Mouse (Mus musculus) heart, embryonic 15.5 days (tissue): ENCODE measurements at regions not wholly inside any gene's neighbourhood (a gene's known extent, or its start where the extent isn't known, plus 50 kb on each side); places are given as distances from the start of the nearest gene placed in this dataset.
A peak's percentile ranks its signal among the peaks of the same experiment; 100 is the strongest.

Experiments
- ATAC-seq: fragments of 200-750 bp; cut with Nextera tagmentation; replicated peaks from 2 replicates; pipeline ENCODE4 v1.8.0; 2017; ENCODE audit warnings: low read depth, moderate TSS enrichment; ENCODE audit not compliant: insufficient number of reproducible peaks, insufficient read depth, low FRiP score
- H3K27ac ChIP-seq: fragments of 300-500 bp; sonication (generic); 2 replicates; pipeline ENCODE4 v1.5.1; 2015; ENCODE audit warnings: mild to moderate bottlenecking, inconsistent platforms
- H3K27me3 ChIP-seq: fragments of 300-500 bp; sonication (generic); 2 replicates; pipeline ENCODE4 v1.6.1; 2015; ENCODE audit warnings: inconsistent platforms
- H3K36me3 ChIP-seq: fragments of 300-500 bp; sonication (generic); 2 replicates; pipeline ENCODE4 v1.6.1; 2015; ENCODE audit warnings: mild to moderate bottlenecking, inconsistent platforms
- H3K4me1 ChIP-seq: fragments of 300-500 bp; sonication (generic); replicated peaks from 2 replicates; pipeline ENCODE4 v1.6.1; 2015; ENCODE audit warnings: inconsistent platforms
- H3K4me2 ChIP-seq: fragments of 300-500 bp; sonication (generic); 2 replicates; pipeline ENCODE4 v1.6.1; 2015; ENCODE audit warnings: inconsistent platforms, mild to moderate bottlenecking, moderate library complexity
- H3K4me3 ChIP-seq: fragments of 300-500 bp; sonication (generic); 2 replicates; pipeline ENCODE4 v1.5.1; 2015; ENCODE audit warnings: mild to moderate bottlenecking, inconsistent platforms
- H3K9ac ChIP-seq: fragments of 300-500 bp; sonication (generic); 2 replicates; pipeline ENCODE4 v1.6.1; 2015; ENCODE audit warnings: mild to moderate bottlenecking, inconsistent platforms
- H3K9me3 ChIP-seq: fragments of 300-500 bp; sonication (generic); replicated peaks from 2 replicates; pipeline ENCODE4 v1.6.1; 2016; ENCODE audit warnings: inconsistent platforms
- WGBS: fragments of 180-500 bp; shearing (Covaris S2); methylation state at CpG from one replicate; pipeline ENCODE4 v1.1.7; 2015; ENCODE audit warnings: mixed read lengths; 5-methylcytosine and 5-hydroxymethylcytosine counted together

DNA sequence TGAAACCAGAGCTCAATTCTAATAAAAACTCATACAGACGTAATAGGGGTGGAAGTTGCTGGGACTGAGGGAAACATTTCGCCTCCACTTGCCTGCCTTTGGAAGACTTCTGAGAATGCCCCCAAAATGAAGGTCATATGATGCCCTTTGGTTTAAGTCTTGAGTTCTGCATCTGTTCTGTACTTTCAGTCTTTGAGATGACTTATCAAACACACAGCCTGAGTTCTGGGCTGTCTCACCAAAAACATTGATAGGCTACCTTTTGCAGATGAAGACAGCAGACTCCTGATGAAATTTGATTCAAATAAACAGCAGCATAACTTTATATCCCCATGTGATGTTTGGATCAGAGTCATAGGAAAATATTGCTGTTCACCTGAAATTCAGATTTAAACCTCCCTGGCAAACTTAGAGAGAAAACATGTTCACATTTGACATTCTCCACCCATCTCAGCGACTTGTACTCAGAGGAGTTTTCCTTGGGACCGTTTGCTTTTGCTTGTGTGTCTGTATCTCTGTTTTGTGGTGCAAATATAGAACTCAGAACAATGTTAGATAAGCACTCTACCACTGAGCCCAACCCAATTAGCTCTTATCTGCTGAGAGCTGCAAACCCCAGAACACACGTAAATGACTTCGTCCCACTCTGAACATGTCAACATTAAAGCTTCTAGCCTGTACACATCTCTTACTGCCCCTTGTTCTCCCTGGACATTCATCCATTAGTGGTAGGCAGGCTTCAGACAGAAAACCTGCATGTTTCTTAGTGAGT lies 77.1 kb downstream of the Zfp36l1 start:
- no peak overlapping the region for H3K4me2 ChIP-seq
- peak overlapping the region; percentile 57 for H3K27ac ChIP-seq
- ATAC-seq: 0 out of 2 replicates have a peak, but pooled peaks have one; percentile 29
- H3K36me3 ChIP-seq: no peaks in the 10 kb centered on the region
- H3K27me3 ChIP-seq: no peaks in the 10 kb centered on the region
- H3K9ac ChIP-seq: no peak overlapping the region
- WGBS: 37% methylated on average over 6 of the region's 6 CpGs
- H3K4me1 ChIP-seq: peaks cover 31% of the 10 kb centered on the region
- no peak overlapping the region for H3K4me3 ChIP-seq
- H3K9me3 ChIP-seq: no peaks in the 10 kb centered on the region

DNA sequence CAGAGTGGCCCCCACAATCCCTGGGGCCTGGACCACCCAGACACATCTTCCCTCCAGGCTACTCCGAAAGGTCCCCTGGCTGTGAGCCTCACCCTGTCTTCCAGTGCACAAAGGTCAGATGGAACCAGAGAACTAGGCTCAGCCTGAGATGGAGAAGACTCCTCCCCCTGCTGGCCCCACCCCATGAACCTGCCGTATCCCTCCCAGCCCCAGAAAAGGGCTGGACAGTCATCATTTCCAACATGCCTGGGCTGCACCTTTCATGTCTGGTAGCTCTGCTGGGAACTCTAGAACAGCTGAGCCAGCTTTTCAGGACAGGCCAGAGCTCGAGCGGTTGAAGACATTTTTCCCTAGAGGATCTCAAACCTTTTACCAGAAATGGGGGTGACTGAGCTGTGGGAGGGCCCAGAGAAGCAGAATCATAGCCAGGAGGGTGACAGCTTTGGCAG lies 77.8 kb downstream of the Zfp36l1 start:
- H3K4me2 ChIP-seq: no peak overlapping the region
- H3K27ac ChIP-seq: peak overlapping the region; percentile 57
- H3K9ac ChIP-seq: no peak overlapping the region
- peaks cover 31% of the 10 kb centered on the region for H3K4me1 ChIP-seq
- H3K27me3 ChIP-seq: no peaks in the 10 kb centered on the region
- WGBS: 57% methylated on average over 4 of the region's 4 CpGs
- no peaks in the 10 kb centered on the region for H3K9me3 ChIP-seq
- ATAC-seq: peak; percentile 20; the same call in 1 of the 2 replicates
- H3K36me3 ChIP-seq: no peaks in the 10 kb centered on the region
- H3K4me3 ChIP-seq: no peak overlapping the region

DNA sequence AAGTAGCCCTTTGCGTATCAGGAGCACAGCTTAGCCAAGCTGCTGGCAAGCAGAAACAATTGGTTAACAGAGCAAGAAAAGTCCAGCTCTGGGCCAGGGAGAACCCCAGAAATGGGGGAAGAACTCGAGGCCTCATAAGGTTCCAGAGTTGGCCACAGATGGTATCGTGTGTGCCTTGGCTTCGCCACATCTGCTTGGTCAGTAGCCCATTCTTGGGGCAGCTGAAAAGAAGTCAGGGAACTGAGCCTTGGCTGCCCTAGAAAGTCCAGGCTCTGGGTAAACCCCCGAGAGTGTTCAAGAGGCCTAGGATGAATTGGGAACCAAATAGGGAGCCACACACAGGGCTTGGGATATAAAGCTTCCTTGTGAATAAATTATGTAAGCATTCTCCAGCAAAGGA lies 78.7 kb downstream of the Zfp36l1 start:
- no peaks in the 10 kb centered on the region for H3K36me3 ChIP-seq
- no peak overlapping the region for H3K9ac ChIP-seq
- H3K4me2 ChIP-seq: no peak overlapping the region
- H3K27ac ChIP-seq: no peak overlapping the region
- peaks cover 25% of the 10 kb centered on the region for H3K4me1 ChIP-seq
- no peaks in the 10 kb centered on the region for H3K27me3 ChIP-seq
- no peak overlapping the region for H3K4me3 ChIP-seq
- H3K9me3 ChIP-seq: no peaks in the 10 kb centered on the region
- 93% methylated on average over 5 of the region's 5 CpGs for WGBS
- no peak for ATAC-seq

DNA sequence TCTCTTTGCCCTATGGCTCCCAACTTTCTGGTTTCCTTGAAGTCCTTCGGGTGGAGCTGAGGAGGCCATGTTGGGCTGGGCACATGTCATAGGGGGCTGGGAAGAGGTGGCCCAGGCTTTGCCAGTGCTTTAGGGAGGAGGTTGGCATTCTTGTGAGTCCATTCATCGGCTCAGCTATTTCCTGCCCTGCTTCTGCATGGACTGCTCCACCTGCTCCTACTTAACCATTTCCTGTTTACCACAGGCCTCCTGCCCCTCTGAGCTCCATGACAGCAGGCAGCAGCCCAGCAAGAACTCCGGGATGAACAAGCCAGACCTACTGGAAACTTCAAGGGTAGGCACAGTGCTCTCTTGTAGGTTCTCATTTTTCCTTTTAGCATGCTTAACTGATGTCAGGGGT lies 80.3 kb downstream of the Zfp36l1 start:
- Histone ChIP-seq H3K9me3 (no peaks in the 10 kb centered on the region), H3K27ac (no peak overlapping the region), H3K27me3 (no peaks in the 10 kb centered on the region), H3K4me2 (no peak overlapping the region), H3K36me3 (no peaks in the 10 kb centered on the region), H3K4me1 (peaks cover 22% of the 10 kb centered on the region), H3K4me3 (no peak overlapping the region), H3K9ac (no peak overlapping the region)
- no peak; the same call in 1 of the 2 replicates for ATAC-seq
- 42% methylated on average over 3 of the region's 3 CpGs for WGBS

DNA sequence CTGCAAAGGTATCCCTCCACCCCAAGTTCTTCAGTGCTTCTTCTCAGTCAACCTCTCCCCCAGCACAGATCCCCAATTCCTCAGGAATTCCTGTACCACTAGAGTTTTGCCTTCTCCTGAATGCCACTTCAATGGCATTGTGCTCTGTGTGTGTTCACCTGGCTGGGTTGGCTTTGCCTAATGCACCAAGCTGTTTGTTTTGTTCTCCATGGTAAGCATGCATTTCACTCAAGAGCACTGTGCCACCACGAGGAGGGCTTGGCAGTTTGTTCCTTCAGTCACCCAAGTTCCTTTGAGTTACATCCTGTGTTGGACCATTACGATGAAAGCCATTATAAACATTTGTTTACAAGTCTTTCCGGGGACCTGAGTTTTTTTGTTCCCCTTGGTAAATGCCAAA lies 84.5 kb downstream of the Zfp36l1 start:
- H3K9ac ChIP-seq: no peak overlapping the region
- no peaks in the 10 kb centered on the region for H3K27me3 ChIP-seq
- 75% methylated on average over 3 of the region's 3 CpGs for WGBS
- H3K4me3 ChIP-seq: no peak overlapping the region
- H3K27ac ChIP-seq: no peak overlapping the region
- H3K4me2 ChIP-seq: no peak overlapping the region
- ATAC-seq: no peak
- no peaks in the 10 kb centered on the region for H3K36me3 ChIP-seq
- H3K4me1 ChIP-seq: peaks cover 3% of the 10 kb centered on the region; the same call in 1 of the 2 replicates
- no peaks in the 10 kb centered on the region for H3K9me3 ChIP-seq

DNA sequence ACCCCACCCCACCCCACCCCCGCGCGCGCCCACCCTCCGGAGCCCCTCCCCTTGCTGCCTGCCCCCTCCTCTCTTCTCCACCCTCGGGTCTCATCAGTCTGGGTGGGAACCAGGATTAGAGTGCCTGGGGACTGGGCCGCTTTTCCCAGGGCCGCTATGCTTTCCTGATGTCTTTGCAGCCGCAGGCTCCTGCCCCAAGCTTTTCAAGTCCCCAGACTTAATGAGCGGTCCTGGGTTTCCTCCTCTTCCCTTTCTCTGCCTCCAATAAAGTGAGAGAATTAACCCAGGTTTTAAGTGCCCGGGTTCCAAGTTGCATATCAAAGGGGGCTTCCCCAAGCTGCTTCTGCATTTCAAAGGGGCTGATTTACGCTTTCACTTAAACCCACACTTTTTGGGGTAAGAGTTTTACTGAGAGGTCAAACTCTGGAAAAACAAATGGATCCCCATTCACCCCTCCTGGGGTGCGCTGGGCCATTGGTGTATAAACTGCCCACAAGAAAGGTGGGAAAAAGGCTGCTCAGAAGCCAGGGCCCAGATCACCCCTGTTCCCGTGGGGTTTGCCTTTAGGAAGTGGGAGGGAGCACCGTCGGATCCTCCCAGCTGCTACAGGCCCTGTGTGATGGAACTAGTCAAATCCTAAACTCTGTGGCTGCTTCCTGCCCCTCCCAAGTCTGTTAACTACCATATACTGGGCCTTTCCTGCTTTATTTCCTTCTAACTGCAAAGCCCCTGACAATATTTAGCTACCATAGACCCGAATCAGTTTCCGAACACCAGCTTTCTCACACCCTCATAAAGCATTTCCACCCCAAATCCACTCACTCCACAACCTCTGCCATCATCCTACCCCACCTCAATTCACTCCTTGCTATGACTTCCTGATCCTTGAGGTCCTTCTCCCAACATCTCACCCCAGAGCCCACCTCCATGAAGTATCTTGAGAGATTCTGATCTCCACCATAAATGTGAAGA lies 89.4 kb downstream of the Zfp36l1 start:
- peaks cover 38% of the 10 kb centered on the region for H3K4me1 ChIP-seq
- no peak overlapping the region for H3K4me3 ChIP-seq
- H3K9me3 ChIP-seq: no peaks in the 10 kb centered on the region
- WGBS: 42% methylated on average over 18 of the region's 18 CpGs
- H3K27me3 ChIP-seq: no peaks in the 10 kb centered on the region
- H3K27ac ChIP-seq: peak overlapping the region; percentile 57
- peak overlapping the region; percentile 35 for H3K4me2 ChIP-seq
- no peaks in the 10 kb centered on the region for H3K36me3 ChIP-seq
- ATAC-seq: peak; percentile 20; the same call in 1 of the 2 replicates
- no peak overlapping the region for H3K9ac ChIP-seq

DNA sequence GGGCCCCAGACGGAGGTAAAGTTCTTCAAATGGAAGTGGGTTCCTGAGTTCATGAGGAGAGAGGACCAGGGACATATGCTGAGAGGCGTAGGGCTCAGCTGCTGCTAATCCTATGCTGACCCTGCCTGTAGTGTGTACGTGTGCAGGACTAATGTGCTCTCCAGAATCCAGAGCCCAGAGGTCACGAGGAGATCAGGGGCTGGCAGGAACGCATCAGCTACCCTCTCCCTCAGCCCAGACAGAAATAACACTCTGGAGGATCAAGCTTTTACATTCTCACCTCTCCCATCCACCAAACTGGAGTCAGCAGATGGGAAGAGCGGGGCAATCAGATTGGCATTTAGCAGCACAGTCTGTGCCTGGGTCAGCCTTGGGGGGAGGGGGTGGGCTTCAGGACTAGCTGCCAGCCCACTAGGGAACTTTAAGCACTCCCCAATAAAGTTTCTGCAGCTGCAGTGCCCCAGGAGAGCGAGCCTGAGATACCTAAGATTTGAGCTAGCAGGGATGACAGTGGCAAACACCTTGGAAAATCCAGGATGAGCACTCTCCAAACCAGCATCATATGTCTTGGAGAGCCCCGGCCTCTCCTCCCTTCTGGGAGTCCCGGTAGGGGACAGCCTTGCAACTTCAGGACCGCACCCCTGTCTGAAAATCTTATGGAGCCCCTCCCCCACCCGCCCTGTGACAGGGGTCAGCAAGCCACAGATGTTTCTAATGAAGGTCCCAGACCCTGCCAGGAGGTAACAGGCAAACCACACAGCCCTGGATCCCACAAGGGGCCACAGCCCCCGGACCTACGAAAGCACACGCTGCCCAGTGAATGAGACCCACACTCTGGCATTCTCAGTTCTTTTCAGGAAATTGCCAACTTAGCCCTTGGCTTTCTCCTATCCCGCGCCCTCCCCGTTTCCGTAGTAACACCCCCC lies 90.4 kb downstream of the Zfp36l1 start:
- Histone ChIP-seq H3K4me2 (peak overlapping the region; percentile 35), H3K4me3 (no peak overlapping the region), H3K27me3 (no peaks in the 10 kb centered on the region), H3K9me3 (no peaks in the 10 kb centered on the region), H3K4me1 (peaks cover 48% of the 10 kb centered on the region), H3K36me3 (no peaks in the 10 kb centered on the region), H3K27ac (peak overlapping the region; percentile 57), H3K9ac (no peak overlapping the region)
- WGBS: 26% methylated on average over 18 of the region's 18 CpGs
- 0 out of 2 replicates have a peak, but pooled peaks have one; percentile 12 for ATAC-seq

DNA sequence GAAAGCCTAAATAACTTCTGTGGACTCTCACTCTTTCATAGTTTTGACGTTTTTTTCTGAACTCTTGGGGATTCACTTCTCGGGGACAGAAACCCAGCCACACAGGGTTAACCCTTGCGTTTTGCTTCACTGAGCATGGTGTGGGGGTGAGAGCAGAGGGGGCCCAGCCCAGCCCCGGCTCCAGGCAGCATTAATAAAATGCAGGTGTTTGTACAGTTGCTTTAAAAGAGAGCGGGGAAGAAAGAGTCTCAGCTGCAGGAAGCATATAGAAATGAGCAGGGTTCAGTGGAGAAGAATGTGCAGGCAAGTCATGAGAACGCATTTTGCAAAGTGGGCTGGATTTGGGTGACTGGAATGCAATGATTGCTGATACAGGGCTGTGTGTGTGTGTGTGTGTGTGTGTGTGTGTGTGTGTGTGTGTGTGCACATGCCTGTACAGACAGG lies 91.8 kb downstream of the Zfp36l1 start:
- Histone ChIP-seq H3K27me3 (no peaks in the 10 kb centered on the region), H3K9me3 (no peaks in the 10 kb centered on the region), H3K27ac (peak overlapping the region; percentile 39; the same call in 1 of the 2 replicates), H3K36me3 (no peaks in the 10 kb centered on the region), H3K4me2 (no peak overlapping the region), H3K4me3 (no peak overlapping the region), H3K9ac (no peak overlapping the region), H3K4me1 (peaks cover 57% of the 10 kb centered on the region)
- no peak for ATAC-seq
- WGBS: 38% methylated on average over 6 of the region's 6 CpGs

DNA sequence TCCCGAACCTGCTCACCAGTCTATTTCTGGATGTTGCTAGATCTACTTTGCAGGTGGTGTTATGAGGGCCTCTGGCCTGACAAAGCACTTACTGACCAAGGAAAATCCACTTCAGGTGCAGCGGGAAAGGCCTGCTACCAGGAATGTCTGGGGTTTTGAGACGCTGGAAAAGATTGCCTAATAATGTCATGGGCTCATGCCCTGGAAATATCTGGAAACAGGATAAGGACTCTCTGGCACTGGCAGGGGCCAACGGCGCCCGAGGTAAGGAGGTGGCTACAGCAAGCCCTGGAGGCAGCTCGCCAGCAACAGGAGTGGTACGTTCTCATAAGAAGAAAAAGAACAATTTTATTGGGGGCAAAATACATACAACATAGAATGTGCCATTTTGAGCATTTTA lies 94.7 kb downstream of the Zfp36l1 start:
- no peak for ATAC-seq
- 53% methylated on average over 8 of the region's 8 CpGs for WGBS
- Histone ChIP-seq H3K27ac (peak overlapping the region; percentile 49), H3K4me1 (peaks cover 69% of the 10 kb centered on the region), H3K27me3 (no peaks in the 10 kb centered on the region), H3K9me3 (no peaks in the 10 kb centered on the region), H3K9ac (no peak overlapping the region), H3K36me3 (no peaks in the 10 kb centered on the region), H3K4me3 (no peak overlapping the region), H3K4me2 (no peak overlapping the region)

DNA sequence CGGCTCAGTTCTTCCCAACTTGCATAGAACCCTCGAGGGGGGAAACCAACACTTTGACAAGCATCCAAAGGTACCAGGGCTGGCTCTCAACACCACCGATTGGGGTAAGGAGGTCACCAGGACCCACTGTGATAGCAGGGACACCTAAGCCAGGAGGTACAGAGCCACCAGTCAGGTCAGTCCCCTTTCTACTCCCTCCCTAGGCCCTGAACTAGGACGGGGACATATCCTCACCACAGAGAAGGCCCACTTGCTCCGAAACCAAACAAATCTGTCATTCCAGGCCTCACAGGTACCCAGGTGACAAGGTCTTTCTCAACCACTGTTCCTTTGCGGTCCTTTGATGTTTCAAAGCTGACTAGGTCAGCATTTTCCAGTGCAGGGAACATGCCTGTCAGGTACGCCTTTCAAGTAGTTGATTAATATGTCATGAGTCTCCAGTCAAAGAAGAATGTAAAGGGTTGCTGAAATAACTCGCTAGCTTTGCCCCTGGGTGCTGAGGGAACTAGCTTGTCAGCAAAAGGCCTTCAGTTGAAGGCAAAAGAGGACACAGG lies 95.4 kb downstream of the Zfp36l1 start:
- H3K36me3 ChIP-seq: no peaks in the 10 kb centered on the region
- no peaks in the 10 kb centered on the region for H3K9me3 ChIP-seq
- ATAC-seq: 0 out of 2 replicates have a peak, but pooled peaks have one; percentile 9
- H3K27me3 ChIP-seq: no peaks in the 10 kb centered on the region
- no peak overlapping the region for H3K9ac ChIP-seq
- WGBS: 62% methylated on average over 8 of the region's 8 CpGs
- H3K4me2 ChIP-seq: no peak overlapping the region
- no peak overlapping the region for H3K4me3 ChIP-seq
- H3K27ac ChIP-seq: peak overlapping the region; percentile 49
- H3K4me1 ChIP-seq: peaks cover 67% of the 10 kb centered on the region
